Mouse (Mus musculus) midbrain, embryonic 10.5 days (tissue): ENCODE results near the gene Hnrnpm. TPM values are rescaled to one million over a fixed set of nuclear protein-coding genes. Genes with fewer than 3 reads are reported as not detected.
A peak's percentile ranks its signal among the peaks of the same experiment; 100 is the strongest.

Source experiments
- DNase-seq: peaks from one replicate; pipeline ENCODE4 v3.0.0-alpha.2; 2017; ENCODE audit warnings: low spot score
- H3K27ac ChIP-seq: fragments of 300-500 bp; sonication (generic); replicated peaks from 2 replicates; pipeline ENCODE4 v1.5.1; 2016; ENCODE audit warnings: mild to moderate bottlenecking
- H3K27me3 ChIP-seq: fragments of 300-500 bp; sonication (generic); 2 replicates; pipeline ENCODE4 v1.6.1; 2016; ENCODE audit warnings: low read depth, mild to moderate bottlenecking; ENCODE audit not compliant: poor library complexity, severe bottlenecking
- H3K36me3 ChIP-seq: fragments of 300-500 bp; sonication (generic); 2 replicates; pipeline ENCODE4 v1.6.1; 2016; ENCODE audit warnings: mild to moderate bottlenecking, moderate library complexity
- H3K4me1 ChIP-seq: fragments of 300-500 bp; sonication (generic); 2 replicates; pipeline ENCODE4 v1.6.1; 2016
- H3K4me3 ChIP-seq: fragments of 300-500 bp; sonication (generic); 2 replicates; pipeline ENCODE4 v1.5.1; 2016; ENCODE audit warnings: mild to moderate bottlenecking, moderate library complexity
- H3K9me3 ChIP-seq: fragments of 300-500 bp; sonication (generic); replicated peaks from 2 replicates; pipeline ENCODE4 v1.6.1; 2016; ENCODE audit warnings: mild to moderate bottlenecking
- WGBS: fragments of 180-500 bp; shearing (Covaris S2); methylation state at CpG from one replicate; pipeline ENCODE4 v1.1.7; 2016; 5-methylcytosine and 5-hydroxymethylcytosine counted together
- polyA plus RNA-seq: library from polyadenylated mRNA; unstranded; fragments of >200 nt; fragmentation: Nextera tagmentation; extraction: Ambion mirVana; gene quantifications from 2 replicates; pipeline ENCODE4 v1.2.1, GENCODE M21; 2016

Gene Hnrnpm
- polyA plus RNA-seq, 1 experiment from 2014 or later = 511 TPM

DNA sequence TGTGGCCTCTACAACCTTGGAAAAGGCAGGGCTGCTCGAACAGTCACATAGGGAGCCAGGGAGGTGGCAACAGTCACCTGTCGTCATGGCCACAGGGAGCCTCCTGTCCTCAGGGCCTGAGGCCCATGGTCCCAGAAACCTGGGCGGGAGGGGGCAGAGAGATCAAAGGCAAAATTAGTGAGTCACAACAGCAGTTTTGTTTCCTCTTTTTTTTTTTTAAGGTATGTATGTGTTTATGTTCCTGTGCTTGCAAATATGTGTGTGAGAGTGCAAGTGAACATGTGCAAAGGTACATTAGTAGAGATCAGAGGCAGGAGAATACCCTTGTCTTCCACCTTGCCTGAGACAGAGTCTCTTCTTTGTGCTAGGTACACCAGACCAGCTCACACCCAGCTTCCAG is 23.2 kb upstream of the Hnrnpm start:
- Histone ChIP-seq H3K36me3 (peaks cover 51% of the 10 kb centered on the region), H3K27me3 (no peaks in the 10 kb centered on the region), H3K4me3 (no peak overlapping the region), H3K27ac (no peak overlapping the region), H3K4me1 (no peaks in the 10 kb centered on the region), H3K9me3 (peaks cover 9% of the 10 kb centered on the region; the same call in 1 of the 2 replicates)
- 77% methylated on average over 3 of the region's 3 CpGs for WGBS
- DNase-seq = no peak

DNA sequence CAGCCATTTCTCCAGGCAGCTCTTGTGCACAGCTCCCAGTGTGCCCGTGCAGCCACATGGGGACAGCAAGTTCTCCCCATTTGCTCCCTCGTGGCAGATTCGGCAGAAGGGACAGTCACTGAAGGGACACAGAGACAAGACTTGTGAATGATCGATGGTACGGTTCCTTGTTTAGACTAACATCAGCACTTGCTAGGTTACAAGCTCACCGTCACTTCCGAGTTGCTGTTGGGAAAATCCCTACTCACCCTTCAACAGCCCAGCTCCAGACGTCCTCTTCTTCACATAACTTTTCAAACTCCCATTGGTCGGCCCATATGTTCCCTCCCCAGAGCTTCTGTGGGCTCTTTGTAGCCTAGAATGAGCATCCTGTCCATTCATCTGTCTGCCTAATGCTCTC is 16.4 kb upstream of the Hnrnpm start:
- H3K27ac ChIP-seq = no peak overlapping the region
- no peak for DNase-seq
- no peaks in the 10 kb centered on the region for H3K9me3 ChIP-seq
- H3K4me1 ChIP-seq = no peaks in the 10 kb centered on the region
- no peak overlapping the region for H3K4me3 ChIP-seq
- peaks cover 47% of the 10 kb centered on the region for H3K36me3 ChIP-seq
- WGBS = 94% methylated on average over 9 of the region's 9 CpGs
- H3K27me3 ChIP-seq = no peaks in the 10 kb centered on the region

DNA sequence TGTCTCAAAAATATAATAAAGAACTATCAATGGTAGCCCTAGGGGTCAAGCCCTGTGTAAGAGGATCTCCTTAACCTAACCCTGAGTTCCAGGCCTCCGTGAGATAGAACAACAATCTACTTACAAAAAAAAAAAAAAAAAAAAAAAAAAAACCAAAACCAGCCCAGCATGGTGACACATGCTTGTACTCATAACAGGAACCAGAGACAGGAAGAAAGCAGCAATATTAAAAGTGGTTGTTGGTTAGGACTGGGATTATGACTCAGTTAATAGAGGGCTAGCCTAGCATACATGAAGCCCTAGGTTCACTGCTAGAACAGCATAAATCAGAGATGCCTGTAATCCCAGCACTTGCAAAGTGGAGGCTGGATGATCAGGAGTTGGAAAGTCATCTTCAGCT is 15.5 kb upstream of the Hnrnpm start:
- peaks cover 47% of the 10 kb centered on the region for H3K36me3 ChIP-seq
- no peak for DNase-seq
- WGBS = 58% methylated on average over 1 of the region's 1 CpGs
- H3K4me3 ChIP-seq = no peak overlapping the region
- no peak overlapping the region for H3K27ac ChIP-seq
- H3K27me3 ChIP-seq = no peaks in the 10 kb centered on the region
- no peaks in the 10 kb centered on the region for H3K9me3 ChIP-seq
- H3K4me1 ChIP-seq = no peaks in the 10 kb centered on the region

DNA sequence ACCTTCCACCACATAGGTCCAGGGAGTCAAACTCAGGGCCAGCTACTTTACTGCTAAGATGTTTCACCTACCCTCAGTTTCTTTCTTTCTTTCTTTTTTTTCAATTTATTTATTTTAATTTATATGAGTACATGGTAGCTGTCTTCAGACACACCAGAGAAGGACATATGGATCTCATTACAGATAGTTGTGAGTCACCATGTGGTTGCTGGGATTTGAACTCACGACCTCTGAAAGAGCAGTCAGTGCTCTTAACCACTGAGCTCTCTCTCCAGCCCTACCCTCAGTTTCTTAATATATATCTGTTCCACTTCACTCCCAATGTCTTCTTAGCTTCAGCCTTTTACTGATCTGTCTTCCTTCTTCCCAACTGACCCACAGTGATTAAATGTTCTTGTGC is 8.8 kb upstream of the Hnrnpm start:
- H3K4me3 ChIP-seq = no peak overlapping the region
- WGBS = 81% methylated on average over 1 of the region's 1 CpGs
- H3K27me3 ChIP-seq = no peaks in the 10 kb centered on the region
- H3K9me3 ChIP-seq = no peaks in the 10 kb centered on the region
- no peak overlapping the region for H3K27ac ChIP-seq
- no peaks in the 10 kb centered on the region for H3K4me1 ChIP-seq
- DNase-seq = no peak
- H3K36me3 ChIP-seq = peaks cover 50% of the 10 kb centered on the region

DNA sequence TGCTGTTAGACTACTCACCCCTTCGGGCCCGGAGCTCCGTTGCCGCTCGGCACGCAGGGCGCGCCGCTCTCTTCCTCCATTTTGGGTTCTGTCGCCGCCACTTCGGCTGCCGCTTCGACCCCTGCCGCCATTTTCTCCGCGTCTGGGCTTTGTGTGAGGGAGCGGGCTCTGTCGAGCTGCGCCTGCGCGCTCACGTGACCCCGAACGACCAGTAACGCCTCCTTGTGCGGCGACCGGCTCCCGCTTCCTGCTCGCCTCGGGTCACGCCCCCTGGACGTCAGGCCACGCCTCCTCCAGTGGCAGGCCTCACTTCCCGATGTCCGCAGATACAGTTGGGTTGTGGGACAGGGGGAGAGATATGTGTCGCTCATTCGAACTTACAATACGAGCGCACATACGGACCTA is 1.4 kb downstream of the Hnrnpm start:
- peak; percentile 98 for DNase-seq
- under 1% methylated on average over 42 of the region's 42 CpGs for WGBS
- peaks cover 37% of the 10 kb centered on the region for H3K4me1 ChIP-seq
- H3K27me3 ChIP-seq = no peaks in the 10 kb centered on the region
- no peaks in the 10 kb centered on the region for H3K9me3 ChIP-seq
- H3K27ac ChIP-seq = peak overlapping the region; percentile 99
- peaks cover 18% of the 10 kb centered on the region for H3K36me3 ChIP-seq
- peak overlapping the region; percentile 92 for H3K4me3 ChIP-seq

DNA sequence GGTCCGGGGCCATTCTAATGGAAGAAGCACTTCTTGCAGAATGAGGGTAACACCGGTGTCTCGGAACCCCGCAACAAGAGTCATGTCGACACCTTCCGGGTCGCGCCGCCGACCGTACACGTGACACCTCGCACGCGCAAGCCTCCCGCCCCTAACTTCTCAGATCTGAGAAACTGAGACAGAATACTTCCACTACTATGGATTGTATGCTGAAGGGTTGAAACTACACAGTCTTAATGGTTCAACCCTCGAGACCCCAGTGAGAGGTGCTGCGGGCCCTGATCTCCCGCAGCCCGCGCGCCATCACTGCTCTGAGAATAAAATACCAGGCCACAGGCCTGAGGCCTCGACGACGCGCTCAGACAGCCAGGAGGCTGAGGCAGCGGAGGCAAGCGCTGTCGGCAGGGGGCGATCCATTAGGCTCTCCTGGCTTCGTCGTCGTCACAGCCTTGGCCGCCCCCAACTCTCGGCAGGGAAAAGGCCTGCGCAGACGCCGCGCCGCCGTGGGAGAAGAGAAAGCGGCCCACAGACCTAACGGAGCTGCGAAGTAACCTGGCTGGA is 1.9 kb downstream of the Hnrnpm start:
- under 1% methylated on average over 44 of the region's 44 CpGs for WGBS
- DNase-seq = no peak
- Histone ChIP-seq H3K36me3 (peaks cover 18% of the 10 kb centered on the region), H3K27me3 (no peaks in the 10 kb centered on the region), H3K27ac (peak overlapping the region; percentile 99), H3K9me3 (no peaks in the 10 kb centered on the region), H3K4me3 (peak overlapping the region; percentile 92), H3K4me1 (peaks cover 37% of the 10 kb centered on the region)

DNA sequence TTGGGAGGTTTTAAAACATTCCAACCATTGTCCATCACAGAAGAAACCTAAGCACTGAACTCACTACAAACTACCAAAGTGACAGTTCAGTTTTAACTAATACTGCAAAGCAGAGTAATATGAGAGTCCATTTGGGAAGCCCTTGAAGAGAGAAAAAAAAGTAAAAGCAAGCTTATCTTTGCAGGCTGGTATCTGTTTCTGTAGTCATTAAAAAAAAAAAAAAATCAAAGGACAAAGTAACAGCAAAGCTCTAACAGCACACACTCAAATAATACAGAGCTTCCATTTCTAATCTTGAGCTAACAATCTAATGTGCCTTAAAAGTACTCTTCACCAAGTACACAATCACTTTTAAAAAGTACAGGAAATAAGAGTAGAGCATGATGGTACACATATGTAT is 4.9 kb downstream of the Hnrnpm start:
- no peaks in the 10 kb centered on the region for H3K9me3 ChIP-seq
- peak overlapping the region; percentile 92; the same call in 1 of the 2 replicates for H3K4me3 ChIP-seq

DNA sequence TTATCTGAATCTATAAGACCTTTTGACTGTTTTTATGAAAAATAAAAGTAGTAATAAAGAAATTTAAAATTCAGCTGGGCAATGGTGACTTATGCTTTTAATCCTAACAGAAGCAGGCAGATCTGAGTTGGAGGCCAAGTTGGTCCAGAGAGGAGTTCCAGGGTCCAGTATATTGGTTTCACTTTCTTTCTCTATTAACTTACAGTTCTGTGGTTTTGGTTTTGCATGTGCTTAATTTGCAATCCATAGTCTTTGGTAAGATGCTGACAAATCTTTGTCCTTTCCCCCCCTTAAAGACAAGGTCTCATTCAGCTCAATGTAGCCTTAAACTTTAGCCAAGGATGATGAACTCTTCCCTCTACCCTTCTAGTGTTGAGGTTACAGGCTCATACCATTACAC is 7.9 kb downstream of the Hnrnpm start:
- no peak for DNase-seq
- H3K27me3 ChIP-seq = no peaks in the 10 kb centered on the region
- H3K9me3 ChIP-seq = no peaks in the 10 kb centered on the region
- peaks cover 55% of the 10 kb centered on the region for H3K36me3 ChIP-seq
- H3K4me1 ChIP-seq = peaks cover 31% of the 10 kb centered on the region
- no peak overlapping the region for H3K27ac ChIP-seq
- no peak overlapping the region for H3K4me3 ChIP-seq

More for the DNA sequence above, 4.9 kb downstream of the Hnrnpm start:
- no peak for DNase-seq
- Histone ChIP-seq H3K27ac (no peak overlapping the region), H3K4me1 (peaks cover 37% of the 10 kb centered on the region), H3K27me3 (no peaks in the 10 kb centered on the region), H3K36me3 (peaks cover 38% of the 10 kb centered on the region)

DNA sequence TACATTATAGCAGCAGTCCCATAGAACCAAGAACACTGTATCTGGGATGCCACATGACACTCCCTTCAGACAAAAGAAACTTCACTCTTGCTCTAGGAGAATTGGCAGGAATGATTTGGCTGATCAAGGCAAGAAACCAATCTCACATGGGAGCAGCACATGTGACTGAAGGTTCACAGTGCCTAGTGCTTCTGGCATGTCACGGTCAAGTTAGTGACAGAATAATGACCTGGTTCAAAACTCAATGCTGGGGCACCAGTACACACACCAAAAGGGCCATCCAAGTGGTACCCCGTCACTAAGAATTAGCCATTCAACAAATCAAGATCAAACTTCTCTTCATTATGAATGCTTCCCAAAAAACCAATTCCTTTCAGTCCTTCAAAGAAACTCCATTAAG is 10.6 kb downstream of the Hnrnpm start:
- Histone ChIP-seq H3K4me1 (peaks cover 6% of the 10 kb centered on the region; the same call in 1 of the 2 replicates), H3K27me3 (no peaks in the 10 kb centered on the region), H3K4me3 (no peak overlapping the region), H3K27ac (no peak overlapping the region), H3K9me3 (no peaks in the 10 kb centered on the region), H3K36me3 (peaks cover 53% of the 10 kb centered on the region)
- 94% methylated on average over 2 of the region's 2 CpGs for WGBS
- DNase-seq = no peak

DNA sequence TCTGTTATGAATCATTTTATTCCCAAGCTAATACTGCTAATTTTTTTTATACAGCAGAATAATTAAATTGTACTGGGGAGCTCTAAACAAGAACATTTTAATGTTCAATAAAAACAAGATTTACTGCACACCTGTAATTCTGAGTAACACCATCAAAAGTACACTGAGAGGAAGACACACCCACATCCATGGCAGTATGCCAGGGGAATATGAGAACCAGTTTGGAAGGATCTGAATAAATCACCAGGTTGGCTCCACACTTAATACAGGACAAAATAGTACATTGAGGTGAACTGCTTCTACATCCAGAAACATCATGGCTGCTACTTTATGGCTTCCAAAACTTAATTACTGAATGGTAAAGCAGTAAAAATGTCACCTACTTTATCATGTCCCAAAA is 11.2 kb downstream of the Hnrnpm start:
- H3K36me3 ChIP-seq = peaks cover 53% of the 10 kb centered on the region
- no peak overlapping the region for H3K27ac ChIP-seq
- DNase-seq = no peak
- H3K4me3 ChIP-seq = no peak overlapping the region
- H3K27me3 ChIP-seq = no peaks in the 10 kb centered on the region
- H3K9me3 ChIP-seq = no peaks in the 10 kb centered on the region
- H3K4me1 ChIP-seq = peaks cover 6% of the 10 kb centered on the region; the same call in 1 of the 2 replicates

DNA sequence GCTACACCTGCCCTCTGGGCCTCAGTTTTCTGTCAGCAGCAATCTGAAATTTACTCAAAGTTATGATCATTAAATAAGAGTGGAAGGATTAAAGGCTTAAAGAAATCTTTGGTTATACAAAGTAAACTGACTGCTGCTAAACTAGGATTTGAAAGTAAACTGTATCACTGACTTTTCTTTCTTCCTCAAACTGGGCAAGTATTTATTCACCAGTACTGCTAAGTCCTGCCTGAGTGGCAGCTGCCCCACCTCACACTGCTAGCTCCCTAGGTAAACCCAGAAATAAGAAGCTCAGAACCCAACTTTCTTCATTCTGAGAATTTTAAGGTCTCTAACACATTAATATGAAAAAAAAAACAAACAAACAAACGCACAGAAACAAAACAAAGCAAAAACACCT is 12.8 kb downstream of the Hnrnpm start:
- H3K27ac ChIP-seq = no peak overlapping the region
- H3K4me1 ChIP-seq = peaks cover 6% of the 10 kb centered on the region; the same call in 1 of the 2 replicates
- WGBS = 83% methylated on average over 1 of the region's 1 CpGs
- no peaks in the 10 kb centered on the region for H3K9me3 ChIP-seq
- peaks cover 59% of the 10 kb centered on the region for H3K36me3 ChIP-seq
- no peak overlapping the region for H3K4me3 ChIP-seq
- no peak for DNase-seq
- no peaks in the 10 kb centered on the region for H3K27me3 ChIP-seq

DNA sequence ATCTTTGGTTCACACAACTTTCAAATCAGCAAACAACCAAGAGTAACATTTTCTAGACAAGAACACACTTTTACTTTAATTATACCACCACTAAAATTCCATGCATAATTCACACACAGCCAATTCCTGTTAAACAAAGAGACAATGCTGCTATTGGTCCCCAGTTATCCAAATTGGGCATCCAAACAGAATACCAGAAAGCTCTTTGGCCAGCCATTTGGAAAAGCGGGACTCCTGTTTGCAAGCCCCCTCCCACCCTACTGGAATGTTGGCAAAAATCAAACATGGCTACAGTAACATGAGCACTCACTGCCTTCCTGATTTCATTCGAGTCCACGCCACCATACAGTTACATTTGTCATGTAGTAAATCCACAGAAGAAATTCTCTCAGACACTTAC is 17.0 kb downstream of the Hnrnpm start:
- Histone ChIP-seq H3K36me3 (peaks cover 68% of the 10 kb centered on the region), H3K9me3 (no peaks in the 10 kb centered on the region), H3K27me3 (no peaks in the 10 kb centered on the region), H3K4me1 (no peaks in the 10 kb centered on the region), H3K27ac (no peak overlapping the region), H3K4me3 (no peak overlapping the region)
- WGBS = 98% methylated on average over 3 of the region's 3 CpGs
- no peak for DNase-seq

DNA sequence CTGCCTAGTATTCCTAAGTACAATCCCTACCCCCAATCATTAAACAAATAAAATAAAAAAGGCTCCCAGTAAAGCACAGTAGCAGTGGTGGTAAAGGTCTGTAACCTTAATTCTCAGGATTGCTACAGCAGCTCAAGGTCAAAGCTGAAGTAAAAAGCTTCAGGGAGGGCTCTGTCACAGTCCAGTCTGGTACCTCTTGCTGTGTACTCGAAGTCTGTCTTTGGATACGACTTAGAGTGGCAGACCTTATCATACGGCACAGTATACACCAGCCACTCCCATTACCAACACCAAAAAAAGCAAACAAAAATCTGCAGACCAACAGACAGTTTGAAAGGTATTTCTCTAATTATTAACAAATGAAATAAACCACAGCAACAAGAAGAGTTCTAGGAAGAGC is 19.8 kb downstream of the Hnrnpm start:
- no peaks in the 10 kb centered on the region for H3K9me3 ChIP-seq
- H3K4me1 ChIP-seq = no peaks in the 10 kb centered on the region
- WGBS = 88% methylated on average over 3 of the region's 3 CpGs
- no peaks in the 10 kb centered on the region for H3K27me3 ChIP-seq
- no peak overlapping the region for H3K27ac ChIP-seq
- H3K36me3 ChIP-seq = peaks cover 80% of the 10 kb centered on the region
- no peak for DNase-seq
- H3K4me3 ChIP-seq = no peak overlapping the region
